Mouse (Mus musculus): ENCODE measurements around the gene Usp8. TPM values are rescaled to one million over a fixed set of nuclear protein-coding genes. Genes with fewer than 3 reads are reported as not detected.
A peak's percentile ranks its signal among the peaks of the same experiment; 100 is the strongest.

Gene Usp8
- polyA plus RNA-seq, 1 experiment from 2014 or later: 43.7 TPM

DNA sequence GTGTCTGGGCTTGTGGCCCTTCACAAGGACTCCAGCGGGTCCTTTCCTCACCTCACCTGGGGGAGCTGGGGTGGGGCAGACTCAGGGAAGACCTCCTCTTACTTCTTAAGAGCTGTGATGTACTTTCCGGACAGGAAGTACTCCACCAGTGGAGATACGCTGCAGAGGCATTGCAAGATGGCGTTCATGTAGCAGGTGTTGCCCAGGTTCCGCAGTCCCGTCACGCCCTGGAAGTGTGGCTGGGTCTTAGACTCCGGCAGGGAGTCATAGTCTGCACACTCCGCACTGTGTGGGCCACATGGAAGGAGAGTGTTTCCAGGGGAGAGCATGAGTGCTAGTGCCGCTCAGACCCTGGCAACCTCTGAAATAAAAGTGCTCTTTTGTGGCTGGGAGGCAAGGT is 73.2 kb downstream of the Usp8 start:
- Histone ChIP-seq H3K27me3 (ENCODE audit: control insufficient read depth, insufficient read depth, low read length) (no peaks in the 10 kb centered on the region), H3K4me3 (ENCODE audit: low read depth, low read length) (no peak overlapping the region), H3K36me3 (ENCODE audit: control insufficient read depth, insufficient read depth, low read length) (no peaks in the 10 kb centered on the region), H3K27ac (replicated peaks; ENCODE audit: low read depth, low read length) (no peak overlapping the region), H3K4me1 (ENCODE audit: control insufficient read depth, insufficient read depth, low read length) (no peaks in the 10 kb centered on the region), H3K4me2 (ENCODE audit: low read depth, severe bottlenecking) (no peak overlapping the region), H3K9me3 (ENCODE audit: control insufficient read depth, low read length) (no peaks in the 10 kb centered on the region), H3K9ac (ENCODE audit: low read length) (no peak overlapping the region)
- DNase-seq (ENCODE audit: low spot score): no peak
- WGBS: 92% methylated on average over 10 of the region's 10 CpGs
- no peak for ATAC-seq (ENCODE audit: insufficient number of reproducible peaks, low FRiP score, low TSS enrichment, low read depth)

DNA sequence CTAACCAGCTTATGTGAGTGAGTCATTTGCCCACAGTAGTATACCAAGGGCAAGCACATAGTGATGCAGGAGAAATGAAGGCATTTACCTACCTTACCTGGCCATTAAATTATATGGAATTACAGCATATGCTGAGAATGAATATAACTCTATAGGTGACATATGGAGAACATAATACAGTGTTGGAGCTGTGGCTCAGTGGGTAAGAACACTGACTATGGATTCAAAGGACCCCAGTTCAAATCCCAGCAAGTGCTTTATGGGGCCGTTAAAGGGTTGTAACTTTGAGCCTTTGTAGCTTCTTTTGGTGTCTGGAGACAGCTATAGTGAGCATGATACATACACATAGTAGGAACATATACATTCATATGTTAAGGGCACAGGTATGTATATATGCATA is 74.3 kb downstream of the Usp8 start:
- H3K27me3 ChIP-seq (ENCODE audit: control insufficient read depth, insufficient read depth, low read length): no peaks in the 10 kb centered on the region
- H3K4me2 ChIP-seq (ENCODE audit: low read depth, severe bottlenecking): no peak overlapping the region
- no peak overlapping the region for H3K27ac ChIP-seq (replicated peaks; ENCODE audit: low read depth, low read length)
- ATAC-seq (ENCODE audit: insufficient number of reproducible peaks, low FRiP score, low TSS enrichment, low read depth) (no peak), DNase-seq (ENCODE audit: low spot score) (no peak)
- WGBS: 93% methylated on average over 1 of the region's 1 CpGs
- no peak overlapping the region for H3K4me3 ChIP-seq (ENCODE audit: low read depth, low read length)
- H3K36me3 ChIP-seq (ENCODE audit: control insufficient read depth, insufficient read depth, low read length): no peaks in the 10 kb centered on the region
- H3K9me3 ChIP-seq (ENCODE audit: control insufficient read depth, low read length): no peaks in the 10 kb centered on the region
- no peaks in the 10 kb centered on the region for H3K4me1 ChIP-seq (ENCODE audit: control insufficient read depth, insufficient read depth, low read length)
- H3K9ac ChIP-seq (ENCODE audit: low read length): no peak overlapping the region

DNA sequence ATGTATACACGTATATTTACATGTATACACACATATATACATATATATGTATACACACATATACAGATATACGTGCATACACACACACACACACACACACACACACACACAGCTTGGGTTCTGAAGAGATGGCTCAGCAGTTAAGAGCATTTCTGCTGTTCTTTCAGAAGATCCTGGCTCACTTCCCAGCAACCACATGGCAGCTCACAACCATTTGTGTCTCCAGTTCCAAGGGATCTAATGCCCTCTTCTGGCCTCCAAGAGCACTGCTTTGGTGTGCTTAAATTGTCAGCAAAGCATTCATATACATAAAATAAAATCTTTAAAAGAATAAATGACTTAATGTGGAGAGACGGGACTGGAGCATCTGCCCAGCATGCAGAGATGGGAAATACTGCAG is 75.3 kb downstream of the Usp8 start:
- Histone ChIP-seq H3K4me3 (ENCODE audit: low read depth, low read length) (no peak overlapping the region), H3K27ac (replicated peaks; ENCODE audit: low read depth, low read length) (no peak overlapping the region), H3K4me1 (ENCODE audit: control insufficient read depth, insufficient read depth, low read length) (no peaks in the 10 kb centered on the region), H3K4me2 (ENCODE audit: low read depth, severe bottlenecking) (no peak overlapping the region), H3K36me3 (ENCODE audit: control insufficient read depth, insufficient read depth, low read length) (no peaks in the 10 kb centered on the region), H3K9ac (ENCODE audit: low read length) (no peak overlapping the region), H3K9me3 (ENCODE audit: control insufficient read depth, low read length) (no peaks in the 10 kb centered on the region), H3K27me3 (ENCODE audit: control insufficient read depth, insufficient read depth, low read length) (no peaks in the 10 kb centered on the region)
- DNase-seq (ENCODE audit: low spot score) (no peak), ATAC-seq (ENCODE audit: insufficient number of reproducible peaks, low FRiP score, low TSS enrichment, low read depth) (no peak)
- WGBS: 82% methylated on average over 3 of the region's 3 CpGs

DNA sequence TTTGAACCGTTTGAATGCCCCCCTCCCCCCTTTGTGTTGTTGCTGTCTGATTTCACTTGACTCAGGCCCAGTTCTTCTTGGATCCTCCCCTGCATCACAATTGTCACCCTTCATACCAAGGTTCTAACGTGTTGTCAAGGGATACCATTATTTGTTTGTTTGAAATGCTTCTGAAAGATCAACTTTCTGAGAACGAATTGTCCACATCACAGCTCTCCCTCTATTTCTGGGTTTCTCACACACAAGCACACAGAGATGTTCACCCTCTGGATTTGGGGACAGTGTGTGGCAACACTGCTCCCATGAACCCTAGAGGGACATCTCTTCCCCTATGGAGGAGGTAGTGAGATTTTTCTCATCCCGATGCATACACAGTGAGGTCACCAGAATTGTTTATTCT is 76.2 kb downstream of the Usp8 start, which contains the start of gene Usp50:
Gene Usp50, minus strand, starts transcription at position 101 of the 400 bp plus-strand sequence.
- Histone ChIP-seq H3K27ac (replicated peaks; ENCODE audit: low read depth, low read length) (no peak within 1 kb of the TSS; the same call in 1 of the 2 replicates), H3K4me1 (ENCODE audit: control insufficient read depth, insufficient read depth, low read length) (no peaks in the 10 kb centered on the region), H3K9me3 (ENCODE audit: control insufficient read depth, low read length) (no peaks in the 10 kb centered on the region), H3K27me3 (ENCODE audit: control insufficient read depth, insufficient read depth, low read length) (no peaks in the 10 kb centered on the region), H3K36me3 (ENCODE audit: control insufficient read depth, insufficient read depth, low read length) (no peaks in the 10 kb centered on the region), H3K9ac (ENCODE audit: low read length) (no peak within 1 kb of the TSS), H3K4me3 (ENCODE audit: low read depth, low read length) (no peak within 1 kb of the TSS), H3K4me2 (ENCODE audit: low read depth, severe bottlenecking) (no peak within 1 kb of the TSS)
- no peak for DNase-seq (ENCODE audit: low spot score)
- ATAC-seq (ENCODE audit: insufficient number of reproducible peaks, low FRiP score, low TSS enrichment, low read depth): no peak
- WGBS: 76% methylated on average over 4 of the region's 4 CpGs

DNA sequence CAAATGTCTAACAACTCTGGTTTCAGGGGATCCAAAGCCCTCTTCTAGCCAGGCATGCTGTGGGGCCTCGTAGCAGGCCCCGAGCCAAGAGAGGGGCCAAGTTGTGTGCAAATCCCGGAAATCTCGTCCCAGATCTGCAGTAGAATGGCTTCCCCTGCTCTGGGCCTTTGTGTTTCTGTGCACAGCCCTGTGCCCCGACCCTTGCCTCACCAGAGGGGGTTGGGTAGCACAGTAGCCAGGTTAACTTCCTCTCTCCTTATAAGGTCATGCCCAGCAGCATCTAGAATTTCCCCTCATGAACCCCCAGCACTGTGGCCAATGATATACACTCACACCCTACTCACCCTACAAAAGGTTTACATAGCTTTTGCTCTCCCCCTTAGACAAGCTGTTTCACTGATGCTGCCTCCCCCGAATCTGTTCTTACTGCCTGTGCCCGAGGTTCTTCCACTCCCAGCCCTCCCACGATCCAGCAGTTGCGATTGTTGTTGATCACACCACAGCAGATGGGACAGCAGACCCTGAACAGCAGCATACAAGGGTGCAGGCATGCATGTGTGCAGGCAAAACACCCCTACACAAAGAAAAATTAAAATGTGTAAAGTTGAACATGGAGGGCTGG is 80.7 kb downstream of the Usp8 start:
- no peaks in the 10 kb centered on the region for H3K9me3 ChIP-seq (ENCODE audit: control insufficient read depth, low read length)
- H3K4me1 ChIP-seq (ENCODE audit: control insufficient read depth, insufficient read depth, low read length): no peaks in the 10 kb centered on the region
- ATAC-seq (ENCODE audit: insufficient number of reproducible peaks, low FRiP score, low TSS enrichment, low read depth): peak; percentile 72; the same call in 1 of the 2 replicates
- 63% methylated on average over 9 of the region's 9 CpGs for WGBS
- H3K9ac ChIP-seq (ENCODE audit: low read length): no peak overlapping the region
- H3K27ac ChIP-seq (replicated peaks; ENCODE audit: low read depth, low read length): no peak overlapping the region
- no peak for DNase-seq (ENCODE audit: low spot score)
- no peaks in the 10 kb centered on the region for H3K27me3 ChIP-seq (ENCODE audit: control insufficient read depth, insufficient read depth, low read length)
- H3K4me3 ChIP-seq (ENCODE audit: low read depth, low read length): no peak overlapping the region
- H3K36me3 ChIP-seq (ENCODE audit: control insufficient read depth, insufficient read depth, low read length): peaks cover 2% of the 10 kb centered on the region; the same call in 1 of the 2 replicates
- H3K4me2 ChIP-seq (ENCODE audit: low read depth, severe bottlenecking): no peak overlapping the region

DNA sequence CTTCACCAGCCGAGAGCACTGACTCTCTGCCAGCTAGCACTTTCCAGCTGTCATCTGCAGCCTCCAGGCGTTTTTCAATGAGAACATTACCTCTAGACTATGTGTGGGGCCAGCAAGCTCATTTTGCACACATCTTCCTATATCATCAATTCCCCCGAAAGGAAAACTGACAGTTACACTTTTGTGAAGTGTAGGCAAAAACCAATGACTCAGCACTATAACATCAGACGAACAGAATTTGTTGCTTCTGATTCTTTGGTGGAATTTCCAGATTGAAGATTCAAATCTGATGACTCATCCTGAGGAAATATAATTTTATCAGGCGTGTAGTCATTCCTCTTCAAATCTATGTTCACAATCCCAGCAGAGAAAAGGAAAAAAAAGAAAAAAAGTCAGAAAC is 85.5 kb downstream of the Usp8 start:
- Histone ChIP-seq H3K27ac (replicated peaks; ENCODE audit: low read depth, low read length) (no peak overlapping the region), H3K9ac (ENCODE audit: low read length) (no peak overlapping the region), H3K9me3 (ENCODE audit: control insufficient read depth, low read length) (no peaks in the 10 kb centered on the region), H3K27me3 (ENCODE audit: control insufficient read depth, insufficient read depth, low read length) (no peaks in the 10 kb centered on the region), H3K36me3 (ENCODE audit: control insufficient read depth, insufficient read depth, low read length) (peaks cover 16% of the 10 kb centered on the region; the same call in 1 of the 2 replicates), H3K4me1 (ENCODE audit: control insufficient read depth, insufficient read depth, low read length) (no peaks in the 10 kb centered on the region), H3K4me2 (ENCODE audit: low read depth, severe bottlenecking) (no peak overlapping the region), H3K4me3 (ENCODE audit: low read depth, low read length) (no peak overlapping the region)
- no peak for ATAC-seq (ENCODE audit: insufficient number of reproducible peaks, low FRiP score, low TSS enrichment, low read depth)
- DNase-seq (ENCODE audit: low spot score): no peak
- 83% methylated on average over 5 of the region's 5 CpGs for WGBS

DNA sequence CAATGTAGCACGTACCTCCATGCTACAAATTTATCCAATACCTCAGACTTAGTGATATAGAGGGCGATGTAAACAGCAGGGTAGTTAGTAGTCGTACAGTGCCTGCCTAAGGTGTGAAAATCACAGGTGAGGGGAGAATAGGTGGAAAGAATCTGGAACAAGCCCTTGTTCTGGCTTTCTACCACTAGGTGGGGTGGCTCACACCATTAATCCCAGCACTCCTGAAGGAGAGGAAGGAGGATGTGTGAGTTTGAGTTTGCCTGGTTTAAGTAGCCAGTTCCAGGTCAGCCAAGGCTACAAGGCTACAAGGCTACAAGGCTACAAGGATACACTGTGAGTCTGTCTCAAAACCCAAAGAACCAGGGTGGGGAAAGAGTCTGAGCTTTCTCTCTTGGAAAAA is 88.6 kb downstream of the Usp8 start:
- no peak overlapping the region for H3K9ac ChIP-seq (ENCODE audit: low read length)
- H3K9me3 ChIP-seq (ENCODE audit: control insufficient read depth, low read length): no peaks in the 10 kb centered on the region
- peaks cover 16% of the 10 kb centered on the region; the same call in 1 of the 2 replicates for H3K36me3 ChIP-seq (ENCODE audit: control insufficient read depth, insufficient read depth, low read length)
- 85% methylated on average over 3 of the region's 3 CpGs for WGBS
- no peak overlapping the region for H3K27ac ChIP-seq (replicated peaks; ENCODE audit: low read depth, low read length)
- DNase-seq (ENCODE audit: low spot score): no peak
- no peak overlapping the region for H3K4me2 ChIP-seq (ENCODE audit: low read depth, severe bottlenecking)
- ATAC-seq (ENCODE audit: insufficient number of reproducible peaks, low FRiP score, low TSS enrichment, low read depth): no peak
- no peaks in the 10 kb centered on the region for H3K27me3 ChIP-seq (ENCODE audit: control insufficient read depth, insufficient read depth, low read length)
- H3K4me3 ChIP-seq (ENCODE audit: low read depth, low read length): no peak overlapping the region
- H3K4me1 ChIP-seq (ENCODE audit: control insufficient read depth, insufficient read depth, low read length): no peaks in the 10 kb centered on the region

DNA sequence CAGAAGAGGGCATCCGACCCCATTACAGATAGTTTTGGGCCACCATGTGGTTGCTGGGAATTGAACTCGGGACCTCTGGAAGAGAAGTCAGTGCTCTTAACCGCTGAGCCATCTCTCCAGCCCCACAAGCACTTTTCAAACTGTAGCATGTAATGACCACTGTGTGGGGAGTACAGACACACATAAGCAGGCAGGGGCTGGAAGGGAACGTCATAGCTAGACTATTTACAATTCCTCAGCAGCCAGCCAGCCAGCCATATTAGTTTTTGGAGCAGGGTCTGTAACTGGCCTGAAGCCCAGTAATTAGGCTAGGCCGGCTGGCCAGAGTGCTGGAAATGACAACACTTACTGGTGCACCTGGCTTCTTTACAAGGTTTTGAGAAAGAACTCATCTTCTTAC is 91.3 kb downstream of the Usp8 start:
- Histone ChIP-seq H3K27me3 (ENCODE audit: control insufficient read depth, insufficient read depth, low read length) (no peaks in the 10 kb centered on the region), H3K4me2 (ENCODE audit: low read depth, severe bottlenecking) (no peak overlapping the region), H3K9ac (ENCODE audit: low read length) (no peak overlapping the region), H3K36me3 (ENCODE audit: control insufficient read depth, insufficient read depth, low read length) (peaks cover 14% of the 10 kb centered on the region; the same call in 1 of the 2 replicates), H3K4me1 (ENCODE audit: control insufficient read depth, insufficient read depth, low read length) (no peaks in the 10 kb centered on the region), H3K4me3 (ENCODE audit: low read depth, low read length) (no peak overlapping the region), H3K9me3 (ENCODE audit: control insufficient read depth, low read length) (no peaks in the 10 kb centered on the region), H3K27ac (replicated peaks; ENCODE audit: low read depth, low read length) (no peak overlapping the region)
- 87% methylated on average over 5 of the region's 5 CpGs for WGBS
- DNase-seq (ENCODE audit: low spot score) (no peak), ATAC-seq (ENCODE audit: insufficient number of reproducible peaks, low FRiP score, low TSS enrichment, low read depth) (no peak)

DNA sequence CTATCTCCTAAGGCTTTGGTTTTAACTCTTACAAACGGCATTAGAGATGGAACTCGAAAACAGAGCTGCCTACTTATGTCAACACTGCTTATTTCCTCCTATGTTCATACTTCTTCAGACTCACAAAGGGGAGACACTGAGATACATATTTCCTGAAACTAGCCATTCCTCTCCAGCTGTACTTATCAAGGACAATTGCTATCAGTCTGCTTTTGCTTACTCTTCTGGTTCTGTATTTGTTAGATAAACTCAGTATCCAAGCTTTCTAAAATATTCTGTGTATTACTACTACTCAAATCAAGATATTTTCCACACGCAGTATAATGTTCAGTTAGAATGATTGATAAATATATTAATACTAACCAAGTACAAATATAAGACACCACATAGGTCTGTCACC is 94.9 kb downstream of the Usp8 start:
- peaks cover 4% of the 10 kb centered on the region; the same call in 1 of the 2 replicates for H3K36me3 ChIP-seq (ENCODE audit: control insufficient read depth, insufficient read depth, low read length)

More for the DNA sequence above, 94.9 kb downstream of the Usp8 start:
- Histone ChIP-seq H3K9me3 (ENCODE audit: control insufficient read depth, low read length) (no peaks in the 10 kb centered on the region), H3K4me3 (ENCODE audit: low read depth, low read length) (no peak overlapping the region), H3K4me1 (ENCODE audit: control insufficient read depth, insufficient read depth, low read length) (no peaks in the 10 kb centered on the region), H3K9ac (ENCODE audit: low read length) (no peak overlapping the region), H3K27me3 (ENCODE audit: control insufficient read depth, insufficient read depth, low read length) (no peaks in the 10 kb centered on the region), H3K27ac (replicated peaks; ENCODE audit: low read depth, low read length) (no peak overlapping the region), H3K4me2 (ENCODE audit: low read depth, severe bottlenecking) (no peak overlapping the region)
- no peak for DNase-seq (ENCODE audit: low spot score)
- no peak for ATAC-seq (ENCODE audit: insufficient number of reproducible peaks, low FRiP score, low TSS enrichment, low read depth)
- WGBS: 95% methylated on average over 3 of the region's 3 CpGs
